Mouse (Mus musculus): ENCODE data around the gene Abcg1. TPM values are rescaled to one million over a fixed set of nuclear protein-coding genes. Genes with fewer than 3 reads are reported as not detected.

Gene Abcg1
- polyA plus RNA-seq, 1 experiment: 8.4 TPM

DNA sequence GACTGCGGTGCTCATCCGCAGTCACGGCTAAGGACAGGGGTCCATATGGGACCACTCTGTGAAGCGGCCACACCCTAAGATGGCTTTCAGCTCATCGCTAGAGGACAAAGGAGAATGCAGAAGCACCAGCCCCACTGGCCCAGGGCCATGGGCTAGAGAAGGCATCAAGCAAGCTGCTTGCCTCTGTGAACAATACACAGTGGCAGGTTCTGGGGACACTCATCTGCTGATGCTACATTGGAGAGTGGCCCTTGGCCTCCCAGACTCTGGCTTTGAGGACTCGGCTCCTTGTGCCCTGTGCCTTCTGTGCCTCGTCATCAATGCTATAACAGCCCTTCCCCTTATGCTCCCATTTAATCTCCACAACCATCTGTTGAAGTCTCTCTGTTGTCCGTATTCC is 36.2 kb upstream of the Abcg1 start:
- Histone ChIP-seq H3K4me3 (ENCODE audit: low read depth, low read length) (no peak overlapping the region), H3K36me3 (ENCODE audit: control insufficient read depth, insufficient read depth, low read length, poor library complexity, severe bottlenecking) (no peaks in the 10 kb centered on the region), H3K9me3 (replicated peaks; ENCODE audit: control insufficient read depth, insufficient read depth, low read length, poor library complexity, severe bottlenecking) (no peaks in the 10 kb centered on the region), H3K27ac (ENCODE audit: insufficient read depth, low read length) (no peak overlapping the region), H3K9ac (ENCODE audit: low read depth, poor library complexity, severe bottlenecking) (no peak overlapping the region), H3K4me1 (ENCODE audit: control insufficient read depth, insufficient read depth, low read length) (no peaks in the 10 kb centered on the region), H3K27me3 (ENCODE audit: control insufficient read depth, insufficient read depth, low read length, poor library complexity, severe bottlenecking) (no peaks in the 10 kb centered on the region)
- TF ChIP-seq POLR2A (IDR thresholded peaks at IDR 0.05; ENCODE audit: insufficient read depth, low read length): no peak
- TF ChIP-seq EP300 (IDR thresholded peaks at IDR 0.05; ENCODE audit: insufficient read depth, low read depth, low read length): no peak
- TF ChIP-seq CTCF (IDR thresholded peaks at IDR 0.05; ENCODE audit: low read depth, low read length): no peak

DNA sequence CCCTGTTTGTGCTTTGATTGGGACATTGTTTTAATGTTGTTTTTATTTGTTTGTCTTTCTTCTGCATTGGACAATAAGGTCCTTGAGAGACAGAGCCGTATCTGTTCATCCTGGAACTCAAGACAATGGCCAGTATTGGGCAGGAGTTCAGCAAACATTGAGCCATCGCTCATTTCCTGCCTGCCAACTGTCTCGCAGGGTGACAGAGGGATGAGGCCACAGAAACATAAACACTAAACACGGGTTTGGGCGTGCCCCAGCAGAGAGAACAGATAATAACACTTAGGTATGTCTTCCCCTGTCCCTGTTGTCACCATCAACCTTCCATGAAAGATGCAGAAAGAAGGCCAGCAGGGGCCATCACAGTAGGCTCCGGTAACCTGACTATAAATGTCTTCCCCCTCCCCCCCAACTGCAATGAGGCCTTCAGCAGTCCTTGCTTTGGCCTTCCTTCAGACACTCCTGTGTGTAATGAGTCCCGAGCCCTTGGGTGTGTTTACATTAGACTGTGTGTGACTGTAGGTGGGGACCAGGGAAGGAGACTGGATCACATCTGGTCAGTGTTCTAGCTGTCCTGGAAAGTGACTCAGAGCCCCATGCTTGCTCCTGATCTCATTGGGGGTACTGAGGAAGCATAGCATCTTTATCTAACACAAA is 33.2 kb upstream of the Abcg1 start:
- Histone ChIP-seq H3K27ac (ENCODE audit: insufficient read depth, low read length) (no peak overlapping the region), H3K36me3 (ENCODE audit: control insufficient read depth, insufficient read depth, low read length, poor library complexity, severe bottlenecking) (no peaks in the 10 kb centered on the region), H3K4me3 (ENCODE audit: low read depth, low read length) (no peak overlapping the region), H3K4me1 (ENCODE audit: control insufficient read depth, insufficient read depth, low read length) (peaks cover 2% of the 10 kb centered on the region), H3K9ac (ENCODE audit: low read depth, poor library complexity, severe bottlenecking) (no peak overlapping the region), H3K27me3 (ENCODE audit: control insufficient read depth, insufficient read depth, low read length, poor library complexity, severe bottlenecking) (no peaks in the 10 kb centered on the region), H3K9me3 (replicated peaks; ENCODE audit: control insufficient read depth, insufficient read depth, low read length, poor library complexity, severe bottlenecking) (no peaks in the 10 kb centered on the region)
- no peak for TF ChIP-seq POLR2A (IDR thresholded peaks at IDR 0.05; ENCODE audit: insufficient read depth, low read length)
- no peak for TF ChIP-seq EP300 (IDR thresholded peaks at IDR 0.05; ENCODE audit: insufficient read depth, low read depth, low read length)
- TF ChIP-seq CTCF (IDR thresholded peaks at IDR 0.05; ENCODE audit: low read depth, low read length): no peak

DNA sequence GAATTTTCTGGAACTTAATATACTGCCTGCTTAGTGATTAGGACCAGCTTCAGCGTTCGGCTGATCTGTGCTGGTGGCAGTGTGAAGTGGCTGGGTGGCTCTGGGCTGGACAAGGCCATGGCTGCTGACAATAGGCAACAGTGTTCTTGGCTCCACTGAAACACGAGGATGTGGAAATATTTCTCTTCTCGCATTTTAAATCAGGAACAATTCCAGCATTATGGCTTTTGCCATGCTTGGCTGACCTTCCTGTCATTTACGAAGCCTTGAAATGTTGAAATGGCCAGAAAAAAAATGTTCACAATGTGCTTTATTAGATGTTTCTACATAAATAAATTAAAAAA is 32.7 kb upstream of the Abcg1 start:
- no peaks in the 10 kb centered on the region for H3K36me3 ChIP-seq (ENCODE audit: control insufficient read depth, insufficient read depth, low read length, poor library complexity, severe bottlenecking)
- H3K9ac ChIP-seq (ENCODE audit: low read depth, poor library complexity, severe bottlenecking): no peak overlapping the region
- H3K27ac ChIP-seq (ENCODE audit: insufficient read depth, low read length): no peak overlapping the region
- TF ChIP-seq EP300 (IDR thresholded peaks at IDR 0.05; ENCODE audit: insufficient read depth, low read depth, low read length) (no peak), POLR2A (IDR thresholded peaks at IDR 0.05; ENCODE audit: insufficient read depth, low read length) (no peak), CTCF (IDR thresholded peaks at IDR 0.05; ENCODE audit: low read depth, low read length) (no peak)
- H3K9me3 ChIP-seq (replicated peaks; ENCODE audit: control insufficient read depth, insufficient read depth, low read length, poor library complexity, severe bottlenecking): no peaks in the 10 kb centered on the region
- peaks cover 2% of the 10 kb centered on the region for H3K4me1 ChIP-seq (ENCODE audit: control insufficient read depth, insufficient read depth, low read length)
- no peaks in the 10 kb centered on the region for H3K27me3 ChIP-seq (ENCODE audit: control insufficient read depth, insufficient read depth, low read length, poor library complexity, severe bottlenecking)
- no peak overlapping the region for H3K4me3 ChIP-seq (ENCODE audit: low read depth, low read length)

DNA sequence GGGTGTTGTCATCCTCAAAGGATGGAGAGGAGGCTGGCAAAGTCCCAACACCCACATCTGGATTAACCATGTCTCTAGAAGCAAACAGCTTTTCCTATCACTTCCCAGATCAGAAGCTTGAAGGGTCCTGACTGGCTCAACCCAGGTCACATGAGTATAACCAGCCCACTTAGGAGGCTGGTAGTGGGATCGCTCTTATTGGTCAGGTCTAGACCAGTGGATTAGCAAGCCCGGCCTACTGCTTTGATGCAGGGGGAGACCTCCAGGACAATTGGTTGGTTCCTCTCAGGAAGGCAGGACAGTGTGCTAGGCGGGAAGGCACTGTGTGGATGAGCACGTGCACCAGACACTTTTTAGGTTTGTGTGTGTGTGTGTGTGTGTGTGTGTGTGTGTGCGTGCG is 30.5 kb upstream of the Abcg1 start:
- no peaks in the 10 kb centered on the region for H3K27me3 ChIP-seq (ENCODE audit: control insufficient read depth, insufficient read depth, low read length, poor library complexity, severe bottlenecking)
- no peak overlapping the region for H3K9ac ChIP-seq (ENCODE audit: low read depth, poor library complexity, severe bottlenecking)
- H3K4me3 ChIP-seq (ENCODE audit: low read depth, low read length): no peak overlapping the region
- no peaks in the 10 kb centered on the region for H3K9me3 ChIP-seq (replicated peaks; ENCODE audit: control insufficient read depth, insufficient read depth, low read length, poor library complexity, severe bottlenecking)
- H3K4me1 ChIP-seq (ENCODE audit: control insufficient read depth, insufficient read depth, low read length): peaks cover 2% of the 10 kb centered on the region
- H3K36me3 ChIP-seq (ENCODE audit: control insufficient read depth, insufficient read depth, low read length, poor library complexity, severe bottlenecking): no peaks in the 10 kb centered on the region
- no peak overlapping the region for H3K27ac ChIP-seq (ENCODE audit: insufficient read depth, low read length)
- TF ChIP-seq EP300 (IDR thresholded peaks at IDR 0.05; ENCODE audit: insufficient read depth, low read depth, low read length) (no peak), POLR2A (IDR thresholded peaks at IDR 0.05; ENCODE audit: insufficient read depth, low read length) (no peak), CTCF (IDR thresholded peaks at IDR 0.05; ENCODE audit: low read depth, low read length) (no peak)

DNA sequence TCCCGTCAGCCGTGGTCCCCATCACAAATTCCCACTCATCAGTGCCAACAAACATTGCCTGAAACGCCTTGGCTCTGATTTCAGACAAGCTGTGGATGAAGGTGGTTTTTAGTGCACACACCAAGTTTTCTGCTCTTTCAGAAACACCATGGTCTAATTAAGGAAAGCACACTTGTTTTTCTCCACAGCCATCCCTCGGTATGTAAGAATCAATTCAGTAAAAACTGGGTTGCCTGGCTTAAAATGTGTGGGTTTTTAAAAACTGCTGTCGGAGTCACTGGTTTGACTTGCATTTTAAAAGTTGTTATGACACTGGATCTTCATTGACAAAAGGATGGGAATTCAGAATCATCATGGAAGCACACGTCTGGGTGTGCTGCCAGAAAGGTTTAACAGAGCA is 29.8 kb upstream of the Abcg1 start:
- H3K4me3 ChIP-seq (ENCODE audit: low read depth, low read length): no peak overlapping the region

DNA sequence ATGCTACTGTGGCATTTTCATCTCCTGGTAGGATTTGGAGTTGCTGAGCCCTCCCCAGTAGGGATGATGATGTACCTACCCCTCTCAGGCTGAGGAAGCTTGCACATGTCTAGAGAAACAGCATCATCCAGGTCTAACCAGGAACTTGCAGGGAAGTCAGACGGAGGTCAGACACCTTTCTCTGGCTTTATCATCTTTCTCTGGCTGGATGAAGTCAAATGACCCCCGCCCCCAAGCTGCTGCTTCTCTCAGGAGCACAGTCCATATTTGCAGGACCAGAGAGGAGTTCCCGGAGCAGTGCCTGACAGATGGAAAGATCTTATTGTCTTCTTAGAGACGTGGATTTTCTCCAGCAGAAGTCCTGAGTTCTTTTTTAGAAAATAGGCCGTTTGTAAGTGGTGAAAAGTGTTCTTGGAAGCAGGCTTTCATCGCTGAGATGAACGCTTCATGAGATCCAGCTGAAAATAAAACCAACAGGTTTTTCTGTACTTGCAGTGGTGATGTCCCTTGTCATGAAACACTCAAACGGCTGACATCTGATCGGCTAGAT is 28.6 kb upstream of the Abcg1 start:
- TF ChIP-seq POLR2A (IDR thresholded peaks at IDR 0.05; ENCODE audit: insufficient read depth, low read length): no peak
- H3K9me3 ChIP-seq (replicated peaks; ENCODE audit: control insufficient read depth, insufficient read depth, low read length, poor library complexity, severe bottlenecking): no peaks in the 10 kb centered on the region
- H3K9ac ChIP-seq (ENCODE audit: low read depth, poor library complexity, severe bottlenecking): no peak overlapping the region
- H3K4me1 ChIP-seq (ENCODE audit: control insufficient read depth, insufficient read depth, low read length): peaks cover 4% of the 10 kb centered on the region
- H3K36me3 ChIP-seq (ENCODE audit: control insufficient read depth, insufficient read depth, low read length, poor library complexity, severe bottlenecking): no peaks in the 10 kb centered on the region
- no peak overlapping the region for H3K4me3 ChIP-seq (ENCODE audit: low read depth, low read length)
- no peak overlapping the region for H3K27ac ChIP-seq (ENCODE audit: insufficient read depth, low read length)
- H3K27me3 ChIP-seq (ENCODE audit: control insufficient read depth, insufficient read depth, low read length, poor library complexity, severe bottlenecking): no peaks in the 10 kb centered on the region

More for the DNA sequence above, 29.8 kb upstream of the Abcg1 start:
- Histone ChIP-seq H3K36me3 (ENCODE audit: control insufficient read depth, insufficient read depth, low read length, poor library complexity, severe bottlenecking) (no peaks in the 10 kb centered on the region), H3K4me1 (ENCODE audit: control insufficient read depth, insufficient read depth, low read length) (peaks cover 2% of the 10 kb centered on the region), H3K9me3 (replicated peaks; ENCODE audit: control insufficient read depth, insufficient read depth, low read length, poor library complexity, severe bottlenecking) (no peaks in the 10 kb centered on the region), H3K27me3 (ENCODE audit: control insufficient read depth, insufficient read depth, low read length, poor library complexity, severe bottlenecking) (no peaks in the 10 kb centered on the region), H3K27ac (ENCODE audit: insufficient read depth, low read length) (no peak overlapping the region), H3K9ac (ENCODE audit: low read depth, poor library complexity, severe bottlenecking) (no peak overlapping the region)
- TF ChIP-seq EP300 (IDR thresholded peaks at IDR 0.05; ENCODE audit: insufficient read depth, low read depth, low read length): no peak
- TF ChIP-seq CTCF (IDR thresholded peaks at IDR 0.05; ENCODE audit: low read depth, low read length): no peak
- TF ChIP-seq POLR2A (IDR thresholded peaks at IDR 0.05; ENCODE audit: insufficient read depth, low read length): no peak
